Mouse (Mus musculus) bone marrow, adult 2 months (tissue): ENCODE results near the gene Ppp2r5d.

ENCODE experiments used
- CTCF ChIP-seq: fragments of 200-500 bp; IDR thresholded peaks from 2 replicates; pipeline ENCODE4 v1.5.1; 2011; ENCODE audit warnings: low read length, control low read depth; ENCODE audit not compliant: control insufficient read depth, insufficient read depth
- POLR2A ChIP-seq: fragments of 200-500 bp; IDR thresholded peaks from 2 replicates; pipeline ENCODE4 v1.6.1; 2011; ENCODE audit warnings: low read depth, mild to moderate bottlenecking, control low read depth, low read length, borderline replicate concordance; ENCODE audit not compliant: control insufficient read depth

GRCm38 (mm10) chr17:46714756-46715481, 10.0 kb upstream of the Ppp2r5d start:
- TF ChIP-seq POLR2A (no peak), CTCF (no peak)
